Mouse (Mus musculus) ES-Bruce4 (cell line): ENCODE data around the gene Nhlrc3. TPM values are rescaled to one million over a fixed set of nuclear protein-coding genes. Genes with fewer than 3 reads are reported as not detected.
A peak's percentile ranks its signal among the peaks of the same experiment; 100 is the strongest.

Source experiments
- H3K27ac ChIP-seq: 2 replicates; pipeline ENCODE4 v1.5.1; 2012; ENCODE audit warnings: low read length, inconsistent platforms; ENCODE audit not compliant: insufficient read depth
- H3K27me3 ChIP-seq: 2 replicates; pipeline ENCODE4 v1.6.1; 2012; ENCODE audit warnings: mild to moderate bottlenecking, low read length, inconsistent platforms; ENCODE audit not compliant: control insufficient read depth, poor library complexity, insufficient read depth, severe bottlenecking
- H3K36me3 ChIP-seq: 2 replicates; pipeline ENCODE4 v1.6.1; 2012; ENCODE audit warnings: inconsistent platforms, mild to moderate bottlenecking, low read length, moderate library complexity; ENCODE audit not compliant: control insufficient read depth, poor library complexity, insufficient read depth, severe bottlenecking
- H3K4me1 ChIP-seq: one replicate; pipeline ENCODE4 v1.8.1; 2011; ENCODE audit warnings: low read length; ENCODE audit not compliant: control insufficient read depth, insufficient read depth
- H3K4me3 ChIP-seq: 2 replicates; pipeline ENCODE4 v1.5.1; 2011; ENCODE audit warnings: low read depth, mild to moderate bottlenecking, low read length
- H3K9ac ChIP-seq: 2 replicates; pipeline ENCODE4 v1.6.1; 2012; ENCODE audit warnings: low read depth, mild to moderate bottlenecking, inconsistent platforms; ENCODE audit not compliant: poor library complexity, severe bottlenecking
- H3K9me3 ChIP-seq: replicated peaks from 2 replicates; pipeline ENCODE4 v1.6.1; 2012; ENCODE audit warnings: mild to moderate bottlenecking, low read length, inconsistent platforms; ENCODE audit not compliant: control insufficient read depth, poor library complexity, insufficient read depth, severe bottlenecking
- CTCF ChIP-seq: IDR thresholded peaks from one replicate; pipeline ENCODE4 v1.8.1; 2011; ENCODE audit warnings: low read depth, low read length
- EP300 ChIP-seq: IDR thresholded peaks from 2 replicates; pipeline ENCODE4 v1.6.1; 2011; ENCODE audit warnings: low read depth, low read length; ENCODE audit not compliant: insufficient read depth
- POLR2A ChIP-seq: IDR thresholded peaks from one replicate; pipeline ENCODE4 v1.8.1; 2011; ENCODE audit warnings: low read length; ENCODE audit not compliant: insufficient read depth
- polyA plus RNA-seq: library from polyadenylated mRNA; stranded (reverse); fragments of >200 nt; gene quantifications from 2 replicates; pipeline ENCODE4 v1.2.4, GENCODE M21; 2011; ENCODE audit warnings: low read depth; ENCODE audit not compliant: missing spikeins, insufficient read depth, insufficient read length

Nhlrc3 gene
- polyA plus RNA-seq, 1 experiment = 18.2 TPM

GRCm38 (mm10) chr3:53462701-53463045 is 459 bp downstream of the Nhlrc3 start:
- Histone ChIP-seq H3K27ac (peak overlapping the region; percentile 78), H3K4me1 (peaks cover 4% of the 10 kb centered on the region), H3K27me3 (no peaks in the 10 kb centered on the region), H3K9me3 (no peaks in the 10 kb centered on the region), H3K36me3 (peaks cover 13% of the 10 kb centered on the region), H3K9ac (peak overlapping the region; percentile 99), H3K4me3 (peak overlapping the region; percentile 78)
- peak; percentile 39 for TF ChIP-seq CTCF
- TF ChIP-seq EP300 = no peak

GRCm38 (mm10) chr3:53460106-53460505 is 3.0 kb downstream of the Nhlrc3 start:
- H3K36me3 ChIP-seq = peaks cover 15% of the 10 kb centered on the region

DNA sequence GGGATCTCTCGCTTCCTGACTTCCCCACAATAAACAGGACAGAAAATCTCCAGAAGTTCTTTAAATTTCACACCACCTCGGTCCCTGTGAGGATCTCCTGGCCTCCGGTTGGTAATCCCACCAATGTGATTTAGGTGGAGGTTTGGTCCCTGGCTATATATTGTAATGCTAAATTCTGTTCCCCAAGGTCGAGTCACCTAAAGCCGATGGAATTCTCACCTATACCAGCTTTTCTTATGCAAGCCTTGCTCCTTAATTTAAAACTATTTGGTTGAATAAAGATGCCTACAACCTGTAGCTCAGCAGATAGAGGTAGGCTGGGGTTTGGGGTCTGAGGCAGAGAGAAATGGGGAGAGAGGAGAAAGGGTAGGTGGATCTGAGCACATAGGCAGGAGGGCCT is 5.4 kb downstream of the Nhlrc3 start:
- Histone ChIP-seq H3K4me1 (peaks cover 10% of the 10 kb centered on the region), H3K4me3 (peak overlapping the region; percentile 9; the same call in 1 of the 2 replicates), H3K9me3 (0 out of 2 replicates have a peak, but pooled peaks cover 3% of the 10 kb centered on the region), H3K27me3 (no peaks in the 10 kb centered on the region), H3K36me3 (peaks cover 27% of the 10 kb centered on the region), H3K27ac (peak overlapping the region; percentile 85), H3K9ac (no peak overlapping the region)
- TF ChIP-seq POLR2A (no peak), CTCF (no peak)

More at GRCm38 (mm10) chr3:53460106-53460505, 3.0 kb downstream of the Nhlrc3 start:
- H3K9ac ChIP-seq = no peak overlapping the region
- TF ChIP-seq CTCF (no peak), POLR2A (no peak)
- H3K9me3 ChIP-seq = no peaks in the 10 kb centered on the region
- no peaks in the 10 kb centered on the region for H3K27me3 ChIP-seq
- peaks cover 9% of the 10 kb centered on the region for H3K4me1 ChIP-seq
- H3K27ac ChIP-seq = no peak overlapping the region
- no peak overlapping the region for H3K4me3 ChIP-seq

DNA sequence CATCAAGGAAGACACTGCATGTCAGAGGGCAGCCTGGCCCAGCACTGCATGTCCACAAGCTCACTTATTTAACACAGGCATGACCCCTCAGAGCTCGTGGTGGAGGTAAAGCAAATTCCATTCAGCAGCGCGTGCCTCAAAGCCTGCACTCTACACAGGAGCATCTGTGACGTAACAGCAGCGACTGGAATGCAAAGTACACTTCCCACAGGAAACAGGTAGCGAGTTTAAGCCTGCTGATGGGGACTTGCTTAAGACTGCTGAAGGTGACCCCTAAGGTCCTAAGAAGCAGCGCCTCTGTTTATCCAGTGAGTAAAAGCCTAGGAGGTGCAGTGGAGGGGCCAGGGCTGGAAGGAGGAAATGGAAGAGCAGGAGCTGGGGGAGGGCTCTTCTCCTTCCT is 8.1 kb downstream of the Nhlrc3 start:
- Histone ChIP-seq H3K9ac (no peak overlapping the region), H3K4me3 (no peak overlapping the region), H3K4me1 (peaks cover 10% of the 10 kb centered on the region), H3K9me3 (0 out of 2 replicates have a peak, but pooled peaks cover 3% of the 10 kb centered on the region), H3K27ac (no peak overlapping the region), H3K36me3 (peaks cover 25% of the 10 kb centered on the region), H3K27me3 (no peaks in the 10 kb centered on the region)
- TF ChIP-seq CTCF = no peak
- no peak for TF ChIP-seq EP300
- no peak for TF ChIP-seq POLR2A

DNA sequence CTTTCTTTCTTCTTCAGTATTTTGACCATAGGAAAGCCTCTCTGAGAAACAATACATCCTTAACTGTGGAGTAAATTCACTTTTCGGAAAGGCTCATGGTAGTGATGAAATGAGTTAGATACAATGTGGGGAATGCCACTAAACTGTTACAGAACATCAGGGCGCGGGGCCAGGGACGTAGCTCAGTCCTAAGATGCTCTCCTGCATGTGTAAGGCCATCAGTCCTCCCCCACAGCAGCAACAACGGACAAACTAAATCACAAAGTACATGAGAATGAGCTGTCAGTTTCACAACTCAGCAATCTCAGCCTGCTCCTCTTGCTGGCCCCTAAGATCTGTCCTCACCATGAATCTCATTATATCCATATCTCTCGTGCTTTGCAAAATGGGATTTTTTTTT is 8.6 kb downstream of the Nhlrc3 start:
- H3K4me3 ChIP-seq = no peak overlapping the region
- no peak overlapping the region for H3K9ac ChIP-seq
- no peak for TF ChIP-seq POLR2A
- no peak for TF ChIP-seq CTCF
- TF ChIP-seq EP300 = no peak
- peaks cover 10% of the 10 kb centered on the region for H3K4me1 ChIP-seq
- H3K9me3 ChIP-seq = 0 out of 2 replicates have a peak, but pooled peaks cover 3% of the 10 kb centered on the region
- H3K27me3 ChIP-seq = no peaks in the 10 kb centered on the region
- H3K27ac ChIP-seq = no peak overlapping the region
- H3K36me3 ChIP-seq = peaks cover 21% of the 10 kb centered on the region

GRCm38 (mm10) chr3:53454005-53454404 is 9.1 kb downstream of the Nhlrc3 start:
- no peak overlapping the region for H3K27ac ChIP-seq
- no peak overlapping the region for H3K4me3 ChIP-seq
- 0 out of 2 replicates have a peak, but pooled peaks cover 3% of the 10 kb centered on the region for H3K9me3 ChIP-seq
- H3K27me3 ChIP-seq = no peaks in the 10 kb centered on the region
- peaks cover 21% of the 10 kb centered on the region for H3K36me3 ChIP-seq
- H3K9ac ChIP-seq = no peak overlapping the region
- peaks cover 9% of the 10 kb centered on the region for H3K4me1 ChIP-seq
- TF ChIP-seq CTCF (no peak), EP300 (no peak), POLR2A (no peak)
